Mouse (Mus musculus) heart, postnatal 4 days (tissue): ENCODE results near the gene Shc3. TPM values are rescaled to one million over a fixed set of nuclear protein-coding genes. Genes with fewer than 3 reads are reported as not detected.
A peak's percentile ranks its signal among the peaks of the same experiment; 100 is the strongest.

Experiments
- DNase-seq: peaks from one replicate; pipeline ENCODE4 v3.0.0; 2021
- total RNA-seq, 2 experiments: library from RNA; stranded (reverse); gene quantifications; 2 replicates each; pipeline ENCODE4 v1.2.3; 2021

Gene Shc3
- total RNA-seq, 2 experiments from 2014 or later = 3.9 to 4.0 TPM

DNA sequence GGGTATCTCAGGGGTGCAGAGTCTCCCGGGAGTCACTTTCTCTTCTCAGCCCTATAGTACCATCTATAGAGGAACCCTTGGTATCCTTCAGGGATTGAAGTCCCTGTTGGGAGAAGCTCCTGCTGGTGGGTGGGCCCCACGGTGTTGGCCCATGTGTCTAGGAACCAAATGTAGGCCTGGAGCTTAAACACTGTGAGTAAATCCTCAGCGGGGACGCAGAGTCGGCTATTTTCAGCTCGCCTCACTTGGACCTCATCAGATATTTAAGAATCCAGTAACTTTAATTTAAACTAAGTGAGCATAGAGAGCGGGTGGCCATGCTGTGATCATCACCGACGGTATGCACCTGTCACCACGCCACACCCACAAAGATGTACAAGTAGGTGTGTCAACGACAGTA lies 152.5 kb downstream of the Shc3 start:
- DNase-seq = no peak

DNA sequence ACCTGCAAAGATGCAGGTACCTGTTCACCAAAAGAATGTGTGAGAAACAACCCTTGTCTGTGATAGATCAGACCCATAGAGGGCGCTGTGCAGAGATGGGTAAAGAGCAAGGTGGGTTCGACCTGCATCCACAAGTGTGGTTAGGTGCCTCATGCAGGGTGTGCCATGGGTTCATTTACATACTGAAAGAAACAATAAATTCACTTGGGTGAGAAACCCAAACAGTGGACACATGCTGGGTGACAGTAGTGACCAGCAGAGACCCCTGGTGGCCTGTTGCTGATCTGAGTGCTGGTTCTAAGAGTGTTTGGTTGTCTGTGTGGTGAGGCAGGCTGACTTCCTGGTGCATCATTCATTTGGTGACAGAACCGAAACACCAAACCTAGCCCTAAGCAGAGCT lies 155.8 kb downstream of the Shc3 start:
- peak; percentile 56 for DNase-seq

DNA sequence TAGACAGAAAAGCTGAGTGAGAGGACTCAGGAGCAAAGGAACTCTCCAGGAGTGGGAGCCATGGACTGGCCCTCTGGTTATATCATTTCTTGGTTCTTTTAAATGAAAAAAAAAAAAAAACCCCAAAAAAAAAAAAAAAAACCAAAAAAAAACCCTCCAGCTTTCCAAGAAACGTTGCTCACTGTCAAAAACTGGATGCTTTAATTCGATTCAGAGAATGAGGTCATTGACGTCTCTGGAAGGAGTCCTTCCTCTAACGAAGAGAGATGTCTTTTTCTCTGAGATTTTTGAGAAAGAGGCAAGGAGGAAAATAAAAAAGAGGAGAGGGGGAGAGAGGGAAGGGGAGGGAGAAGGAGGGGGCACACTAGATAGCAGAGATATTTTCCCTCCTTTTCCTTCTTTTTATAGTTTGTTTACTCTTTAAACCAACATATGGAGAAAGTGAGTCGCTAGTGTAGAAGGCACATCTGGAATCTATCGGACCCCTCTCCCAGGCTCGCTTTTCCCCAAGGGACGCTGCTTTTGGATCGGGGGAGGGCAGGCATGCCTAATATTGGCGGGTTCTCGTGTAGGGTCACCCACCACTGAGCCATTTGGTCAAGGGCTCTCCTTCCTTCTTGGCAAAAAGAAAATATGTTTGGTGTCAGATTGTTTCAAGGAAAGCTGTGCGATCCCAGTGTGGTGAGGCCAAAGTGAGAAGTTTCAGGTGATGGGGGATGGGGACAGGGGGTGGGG lies 157.4 kb downstream of the Shc3 start:
- peak; percentile 44 for DNase-seq

DNA sequence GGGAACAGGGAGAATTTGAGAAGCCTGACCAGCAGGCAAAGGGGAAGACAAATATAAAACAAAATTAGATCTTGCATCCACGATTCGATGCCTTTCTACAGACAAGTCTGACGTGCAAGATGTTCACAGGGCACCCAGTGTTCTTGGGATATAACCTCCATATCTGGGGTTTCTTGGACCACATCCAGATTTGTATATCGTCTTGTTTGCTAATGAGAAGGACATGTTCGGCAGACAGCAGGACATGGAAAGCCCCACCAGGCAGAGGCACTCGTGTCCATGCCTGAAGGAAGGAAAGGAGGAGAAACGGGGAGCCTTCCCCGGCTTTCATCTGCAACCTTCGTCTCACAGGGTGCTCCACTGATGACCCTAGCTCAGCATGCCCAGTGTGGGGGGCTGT lies 158.0 kb downstream of the Shc3 start:
- no peak for DNase-seq

DNA sequence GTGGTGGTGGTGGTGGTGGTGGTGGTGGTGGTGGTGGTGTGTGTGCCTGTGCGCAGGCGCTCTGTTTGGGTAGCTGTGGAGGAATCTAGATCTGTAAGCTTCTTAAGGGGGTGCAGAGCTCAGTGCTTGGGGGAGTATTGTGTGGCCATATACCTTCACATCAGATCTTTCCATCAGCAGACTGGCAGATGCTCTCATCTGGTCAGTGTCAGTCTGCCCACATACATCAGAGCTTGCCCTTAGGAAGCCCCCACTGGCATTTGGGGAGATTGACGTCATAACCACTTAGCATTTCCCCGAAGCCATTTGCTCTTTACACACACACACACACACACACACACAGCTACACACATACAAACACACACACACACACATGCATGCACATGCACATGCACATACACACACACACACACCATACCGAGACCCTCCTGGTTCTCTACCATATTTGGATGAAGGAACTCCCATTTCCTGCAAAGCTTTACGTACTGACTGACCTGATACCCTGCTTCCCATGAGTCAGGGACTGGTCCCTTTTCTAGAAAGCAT lies 159.2 kb downstream of the Shc3 start:
- no peak for DNase-seq

DNA sequence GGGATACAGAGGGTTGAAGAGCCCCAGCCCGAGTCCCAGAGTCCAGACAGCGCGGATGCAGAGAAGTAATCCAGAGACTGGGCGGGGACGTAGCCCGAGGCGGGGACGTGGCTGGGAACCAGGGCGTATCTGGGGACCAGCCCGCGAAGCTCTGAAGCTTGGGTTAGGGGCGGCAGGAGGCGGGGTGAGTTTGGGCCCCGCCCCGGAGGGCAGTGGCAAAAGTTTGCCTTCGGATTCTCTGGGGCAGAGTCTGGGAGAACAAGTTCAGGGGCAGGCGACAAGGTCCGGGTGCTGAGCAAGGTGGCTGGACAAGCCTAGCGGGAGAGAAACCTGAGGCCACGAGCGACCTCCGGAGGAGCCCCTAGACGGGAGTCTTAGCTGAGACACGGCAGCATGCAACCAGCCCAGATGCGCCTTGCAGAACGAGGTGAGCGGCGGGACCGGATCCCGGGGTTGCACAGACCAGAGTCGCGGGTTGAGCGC lies 160.7 kb downstream of the Shc3 start, which contains the start of gene S1pr3:
S1pr3 (plus strand) TSS at position 121 of the 483 bp plus-strand sequence.
- DNase-seq = peak; percentile 75

DNA sequence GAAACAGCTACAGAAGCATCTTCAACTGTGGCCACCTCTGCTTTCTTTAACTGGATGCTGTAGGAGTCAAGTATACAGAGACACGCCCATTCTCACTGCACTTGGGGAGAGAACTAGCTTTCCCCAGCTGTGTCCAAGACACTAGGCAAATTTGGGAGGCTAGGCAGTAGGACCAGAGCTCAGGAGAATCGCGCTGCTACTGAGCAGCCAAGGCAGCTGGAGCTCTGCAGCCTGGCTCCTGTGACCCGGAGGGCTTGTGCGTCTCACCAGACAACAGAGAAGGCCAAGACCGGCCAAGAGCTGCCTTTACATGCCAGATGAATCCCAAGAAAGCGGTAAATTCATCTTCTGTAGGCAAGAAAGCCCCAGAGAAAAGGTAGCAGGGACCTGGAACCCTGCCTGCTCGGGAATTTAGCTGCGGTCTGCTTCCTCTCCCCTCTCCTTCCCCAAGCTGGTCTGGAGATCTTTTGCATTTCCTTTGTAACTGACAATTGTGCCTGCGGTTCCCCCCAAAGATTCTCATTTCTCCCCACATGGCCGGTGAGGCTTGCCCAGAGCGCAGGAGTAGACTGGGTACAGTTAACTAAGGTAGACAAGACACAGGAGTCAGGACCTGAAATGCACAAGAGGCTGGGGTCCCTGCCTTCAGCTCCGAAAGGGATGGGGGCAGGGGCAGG lies 161.5 kb downstream of the Shc3 start:
- no peak for DNase-seq

DNA sequence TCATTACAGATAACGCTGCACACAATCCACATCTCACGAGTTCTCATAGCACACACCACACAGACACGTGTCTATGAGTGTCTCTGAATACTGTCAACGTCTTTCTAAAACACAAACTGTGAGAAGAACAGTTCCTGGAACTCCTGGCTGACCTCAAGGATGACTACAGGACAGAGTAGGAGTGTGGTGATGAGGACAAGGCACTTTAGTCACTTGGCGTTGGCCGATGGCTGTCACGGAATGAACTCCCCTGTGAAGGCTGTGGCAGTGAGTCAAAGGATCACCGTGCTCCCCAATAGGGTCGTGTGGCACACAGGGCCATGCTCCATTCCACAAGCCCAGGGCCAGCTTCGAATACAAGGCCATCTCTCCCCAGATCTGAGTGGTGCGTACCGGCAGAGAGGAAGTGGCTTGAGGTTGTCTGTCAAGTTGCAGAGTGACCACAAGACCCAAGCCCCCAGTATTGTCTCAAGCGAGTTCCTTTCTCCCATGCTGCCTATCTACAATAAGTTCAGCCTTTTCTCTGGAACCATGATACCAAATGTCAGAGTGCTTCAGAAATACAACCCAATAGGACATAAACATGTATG lies 163.4 kb downstream of the Shc3 start:
- DNase-seq = no peak

DNA sequence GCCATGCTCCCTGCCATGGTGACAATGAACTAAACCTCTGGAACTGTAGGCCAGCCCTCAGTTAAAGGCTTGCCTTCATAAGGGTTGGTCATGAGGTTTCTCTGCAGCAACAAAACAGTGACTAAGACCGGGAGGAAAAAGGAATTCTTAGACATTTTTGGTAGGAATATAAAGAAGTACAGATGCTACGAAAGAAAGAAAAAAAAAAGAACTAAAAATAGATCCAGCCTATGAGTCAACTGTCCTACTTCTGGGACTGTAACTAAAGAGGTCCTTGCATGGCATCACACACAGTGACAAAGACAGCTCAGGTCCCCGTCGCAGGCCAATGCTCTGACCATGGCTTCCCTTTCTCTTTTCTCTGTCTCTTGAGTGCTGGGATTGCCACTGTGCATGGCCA lies 164.7 kb downstream of the Shc3 start:
- no peak for DNase-seq

DNA sequence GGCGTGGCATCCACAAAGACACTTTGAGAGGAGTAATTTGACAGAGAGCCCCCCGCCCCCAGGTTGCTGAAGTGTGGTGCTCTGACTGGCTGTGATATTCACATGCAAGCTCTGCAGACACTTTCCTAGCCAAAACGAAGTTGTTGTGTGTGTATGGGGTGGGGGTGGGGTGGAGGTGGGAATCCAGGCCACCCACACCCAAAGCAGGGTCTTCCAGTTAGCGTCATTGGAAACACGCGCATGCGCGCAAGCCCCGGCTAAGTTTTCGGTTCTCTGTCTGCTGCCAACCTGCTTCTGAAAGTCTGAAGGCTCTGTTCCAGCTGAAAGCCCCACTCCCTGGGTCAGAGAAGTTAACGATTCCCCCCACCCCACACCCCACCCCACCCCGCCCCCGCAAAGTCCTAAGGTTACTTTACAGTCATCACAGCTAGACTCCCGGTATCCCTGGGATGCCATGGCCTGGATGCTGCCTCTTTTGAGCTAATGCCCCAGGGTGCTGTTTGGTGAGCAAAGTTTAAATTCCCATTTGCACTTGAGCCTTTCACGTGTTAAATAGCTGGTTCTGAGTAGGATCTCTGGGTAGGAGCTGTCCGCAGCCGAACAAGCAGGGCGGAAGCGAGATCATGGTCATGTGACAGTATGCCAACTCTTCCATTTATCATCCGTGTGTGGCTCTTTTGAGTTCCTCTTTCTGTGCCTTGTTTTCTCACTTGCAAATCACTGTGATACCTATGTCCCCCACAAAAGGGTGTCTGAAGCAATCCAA lies 168.3 kb downstream of the Shc3 start:
- peak; percentile 46 for DNase-seq

DNA sequence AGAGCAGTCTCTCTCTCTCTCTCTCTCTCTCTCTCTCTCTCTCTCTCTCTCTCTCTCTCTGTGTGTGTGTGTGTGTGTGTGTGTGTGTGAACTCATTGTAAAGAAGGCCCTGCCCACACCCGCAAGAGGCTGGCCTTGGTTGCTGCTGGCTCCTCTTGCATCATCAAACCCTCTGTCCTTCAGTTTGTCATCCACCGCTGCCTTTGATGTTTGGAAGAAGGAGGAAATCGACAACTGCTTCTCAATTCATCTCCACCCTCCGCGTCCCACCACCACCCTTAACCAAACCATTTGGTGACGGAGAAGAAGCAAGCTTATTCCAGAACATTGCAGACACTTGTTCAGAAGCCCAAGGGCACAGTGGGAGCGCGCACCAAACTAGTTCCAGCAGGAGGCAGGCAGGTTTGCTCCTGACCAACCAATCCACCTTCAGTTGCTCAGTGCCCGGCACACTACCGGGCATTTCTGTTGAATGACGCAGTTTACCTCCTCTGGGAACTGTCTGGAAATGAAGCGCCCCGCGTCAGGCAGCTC lies 169.0 kb downstream of the Shc3 start:
- peak; percentile 26 for DNase-seq

DNA sequence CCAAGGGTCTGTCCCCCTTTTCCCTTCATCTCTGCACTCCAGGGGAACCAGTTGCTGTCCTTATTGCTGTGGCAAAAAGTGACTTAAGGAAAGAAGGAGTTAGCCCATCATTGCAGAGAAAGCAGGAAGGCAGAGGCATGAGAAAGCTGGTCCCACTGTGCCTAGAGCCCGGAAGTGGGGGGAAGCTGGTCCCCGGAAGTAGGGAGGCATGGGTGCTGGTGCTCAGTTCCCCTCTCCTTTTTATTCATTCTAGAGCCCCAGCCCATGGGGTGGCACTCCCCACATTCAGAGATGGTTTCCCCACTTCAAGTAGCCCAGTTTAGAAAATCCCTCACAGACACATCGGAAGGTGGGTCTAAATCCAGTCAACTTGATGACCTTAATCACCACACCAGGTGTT lies 169.7 kb downstream of the Shc3 start:
- no peak for DNase-seq

DNA sequence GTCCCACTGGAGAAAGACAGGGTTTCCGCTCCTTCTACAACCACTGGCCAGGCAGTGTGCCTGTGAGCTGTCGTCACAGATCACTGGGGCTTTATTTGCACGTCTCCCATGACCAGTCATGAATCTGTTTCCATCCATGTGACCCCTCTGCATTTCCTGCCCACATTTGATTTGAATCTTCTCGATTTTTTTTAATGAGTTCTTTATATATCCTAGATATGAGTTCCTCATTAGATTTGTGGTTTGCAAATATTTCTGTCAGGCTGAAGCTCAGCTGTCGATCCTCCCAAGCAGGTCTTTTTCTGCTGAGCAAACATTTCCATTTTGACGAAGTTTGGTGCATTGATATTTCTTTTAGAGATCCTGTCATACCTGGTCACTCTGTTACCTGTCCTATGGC lies 171.4 kb downstream of the Shc3 start:
- DNase-seq = no peak

DNA sequence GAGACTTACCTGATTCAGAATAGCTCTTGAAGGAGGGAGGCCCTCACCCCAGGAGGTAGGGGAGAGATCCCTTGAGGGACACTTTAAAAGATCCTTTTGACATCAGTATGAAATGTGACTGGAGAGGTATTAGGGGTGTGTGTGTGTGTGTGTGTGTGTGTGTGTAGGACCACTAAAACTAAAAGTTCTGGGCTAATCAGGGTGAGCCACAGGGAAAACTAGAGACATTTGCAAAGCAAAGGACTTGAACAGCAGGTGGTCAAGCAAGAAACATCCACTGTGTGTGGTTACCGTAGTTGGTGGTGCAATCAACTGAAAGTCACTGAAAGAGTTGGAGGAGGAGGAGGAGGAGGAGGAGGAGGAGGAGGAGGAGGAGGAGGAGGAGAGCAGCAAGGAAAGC lies 177.0 kb downstream of the Shc3 start:
- DNase-seq = no peak

DNA sequence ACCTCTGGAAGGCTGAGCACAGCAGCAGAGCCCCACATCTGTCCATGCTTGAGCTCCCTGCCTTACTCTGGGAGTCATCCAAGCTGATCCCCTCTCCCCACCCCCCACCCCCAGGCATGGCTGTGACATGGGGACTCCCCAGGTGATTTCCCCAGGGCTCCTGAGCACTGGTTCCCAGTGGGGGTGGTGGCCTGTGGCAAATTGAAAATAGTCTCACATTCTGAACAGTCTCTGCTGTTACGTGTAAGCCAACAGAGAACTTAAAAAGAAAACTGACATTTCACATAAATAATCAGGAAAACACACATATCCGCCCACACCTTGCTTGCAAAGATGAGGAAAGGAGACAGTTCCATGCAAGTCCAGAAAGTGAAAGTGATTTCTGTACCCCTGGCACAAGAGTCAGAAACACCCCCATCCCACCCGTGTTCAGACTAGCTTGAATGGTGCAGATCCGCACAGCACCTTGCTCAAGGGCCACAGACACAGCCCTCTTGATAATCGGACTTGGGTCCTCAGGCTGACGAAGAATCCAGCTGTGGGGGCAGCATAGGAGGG lies 177.8 kb downstream of the Shc3 start:
- no peak for DNase-seq

DNA sequence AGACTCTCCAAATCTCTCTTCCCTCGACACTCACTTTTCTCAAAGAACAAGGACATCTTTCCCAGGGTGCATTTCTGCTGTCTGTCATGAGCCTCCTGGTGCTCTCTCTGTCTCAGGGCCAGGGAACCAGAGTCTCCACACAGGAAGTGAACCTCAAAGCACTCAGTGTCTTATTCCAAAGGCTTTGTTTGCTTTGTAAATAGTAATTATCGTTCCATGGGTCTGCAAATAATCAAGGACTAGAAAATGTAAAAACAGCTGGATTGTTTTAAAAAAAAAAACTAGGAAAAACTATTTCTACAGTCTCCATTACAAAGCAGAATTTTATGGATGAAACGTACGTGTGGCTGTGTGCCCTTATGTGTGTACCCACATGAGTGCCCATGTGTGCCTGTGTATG lies 178.8 kb downstream of the Shc3 start:
- no peak for DNase-seq

DNA sequence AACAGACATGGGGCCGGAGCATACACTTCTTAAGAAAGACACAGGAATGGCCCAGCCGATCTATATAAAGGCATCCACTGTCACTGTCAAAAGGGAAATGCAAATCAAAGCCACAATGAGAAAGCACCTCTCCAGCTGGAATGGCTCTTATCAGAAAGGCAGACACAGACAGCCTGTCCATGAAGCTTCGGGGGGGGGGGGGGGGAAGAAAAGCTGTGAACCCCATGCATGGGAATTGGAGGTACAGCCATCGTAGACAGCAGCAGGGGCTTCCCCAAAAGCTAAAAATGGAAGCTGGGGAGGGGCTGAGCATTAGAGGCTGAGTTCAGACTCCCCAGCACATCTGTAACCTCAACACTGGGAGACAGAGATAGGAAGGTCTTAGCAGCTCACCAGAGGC lies 181.3 kb downstream of the Shc3 start:
- no peak for DNase-seq

DNA sequence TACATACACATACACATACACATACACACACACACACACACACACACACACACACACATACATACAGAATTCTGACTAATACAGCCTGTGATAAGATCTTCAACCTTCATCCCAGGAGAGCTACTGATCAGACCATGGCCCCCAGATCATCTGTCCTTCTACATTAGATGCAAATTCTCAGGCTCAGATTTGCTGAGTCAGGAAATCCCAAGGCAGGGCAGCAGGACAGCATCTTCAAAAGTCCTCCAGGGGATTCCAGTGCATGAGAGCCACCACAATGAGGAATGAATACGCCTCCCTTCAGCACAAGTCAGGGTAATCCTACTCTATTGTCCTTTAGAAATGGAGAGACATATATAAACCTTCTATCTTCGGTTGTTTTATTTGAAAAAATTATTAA lies 184.3 kb downstream of the Shc3 start:
- DNase-seq = no peak

DNA sequence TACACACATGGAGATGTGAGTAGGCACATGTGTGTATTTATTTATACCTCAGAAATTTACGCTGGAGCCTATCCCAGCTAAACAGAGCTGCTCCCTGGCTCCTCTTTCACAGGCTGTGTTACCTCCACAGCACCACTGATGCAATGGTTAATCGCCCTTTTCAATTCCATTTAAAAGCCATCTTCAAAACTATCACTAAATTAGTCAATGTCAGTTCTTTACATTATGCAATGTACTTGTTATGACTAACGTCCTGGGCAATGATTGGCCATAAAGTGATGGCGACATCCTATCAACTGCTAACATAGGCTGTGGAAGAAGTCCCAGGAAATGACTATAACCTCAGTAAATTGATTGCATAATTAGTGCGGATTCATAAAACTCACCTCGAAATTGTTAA lies 187.7 kb downstream of the Shc3 start:
- no peak for DNase-seq
